Mouse (Mus musculus) small intestine, adult 2 months (tissue): Measurements from ENCODE around the gene Slc47a1.

Experiments
- CTCF ChIP-seq: fragments of 200-500 bp; IDR thresholded peaks from 2 replicates; pipeline ENCODE4 v1.5.1; 2012; ENCODE audit warnings: low read depth, mild to moderate bottlenecking, control low read depth, inconsistent platforms, low read length, moderate library complexity, mixed read lengths; ENCODE audit not compliant: insufficient replicate concordance, insufficient read length; ENCODE audit errors: extremely low read depth
- POLR2A ChIP-seq: fragments of 200-500 bp; IDR thresholded peaks from 2 replicates; pipeline ENCODE4 v1.6.1; 2012; ENCODE audit warnings: low read depth, mild to moderate bottlenecking, control low read depth, inconsistent platforms, low read length, moderate library complexity

DNA sequence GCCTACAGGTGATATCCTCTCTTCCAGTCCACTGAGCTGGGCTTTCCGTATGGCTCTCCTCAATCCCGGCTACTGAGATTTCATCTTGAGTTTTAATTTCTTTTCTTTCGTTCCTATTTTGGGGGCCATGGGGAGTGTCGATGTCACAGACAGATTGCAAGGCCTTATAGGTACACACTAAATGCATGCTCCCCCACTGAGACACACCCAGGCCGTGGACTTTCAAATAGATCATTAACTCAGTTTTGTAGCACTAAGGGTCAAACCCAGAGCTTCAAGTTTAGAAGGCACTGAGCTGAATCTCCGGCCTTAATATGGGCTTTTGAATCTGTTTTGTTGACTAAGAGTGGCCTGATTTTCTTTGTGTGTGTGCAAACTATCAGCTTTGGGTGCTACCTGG lies 23.8 kb downstream of the Slc47a1 start:
- TF ChIP-seq POLR2A (no peak), CTCF (no peak)
